Mouse (Mus musculus) midbrain, embryonic 14.5 days (tissue): ENCODE results near the gene Itsn2. TPM values are rescaled to one million over a fixed set of nuclear protein-coding genes. Genes with fewer than 3 reads are reported as not detected.
"Not testable (repeated sequence)": the region's sequence is repeated elsewhere in the genome, so short reads cannot be mapped to it uniquely, and the experiment has no call there.

Experiments
- ATAC-seq: fragments of 200-750 bp; cut with Nextera tagmentation; 2 replicates; pipeline ENCODE4 v1.8.0; 2017; ENCODE audit warnings: moderate number of reproducible peaks, moderate library complexity; ENCODE audit not compliant: low FRiP score, low TSS enrichment
- DNase-seq: peaks from one replicate; pipeline ENCODE4 v3.0.0-alpha.2; 2015
- H3K27ac ChIP-seq: fragments of 300-500 bp; sonication (generic); replicated peaks from 2 replicates; pipeline ENCODE4 v1.5.1; 2014; ENCODE audit warnings: mild to moderate bottlenecking, low read depth, low read length, moderate library complexity
- H3K27me3 ChIP-seq: fragments of 300-500 bp; sonication (generic); 2 replicates; pipeline ENCODE4 v1.6.1; 2014; ENCODE audit warnings: low read length, control low read depth, mixed read lengths; ENCODE audit not compliant: control insufficient read depth, insufficient read depth
- H3K36me3 ChIP-seq: fragments of 300-500 bp; sonication (generic); 2 replicates; pipeline ENCODE4 v1.6.1; 2014; ENCODE audit warnings: low read length, control low read depth; ENCODE audit not compliant: control insufficient read depth, insufficient read depth
- H3K4me1 ChIP-seq: fragments of 300-500 bp; sonication (generic); 2 replicates; pipeline ENCODE4 v1.6.1; 2014; ENCODE audit warnings: mild to moderate bottlenecking, antibody characterized with exemption, low read length, control low read depth; ENCODE audit not compliant: control insufficient read depth, insufficient read depth
- H3K4me2 ChIP-seq: fragments of 300-500 bp; sonication (generic); 2 replicates; pipeline ENCODE4 v1.6.1; 2014; ENCODE audit warnings: mild to moderate bottlenecking, low read length, moderate library complexity
- H3K4me3 ChIP-seq: fragments of 300-500 bp; sonication (generic); replicated peaks from 2 replicates; pipeline ENCODE4 v1.5.1; 2014; ENCODE audit warnings: low read depth, low read length
- H3K9ac ChIP-seq: fragments of 300-500 bp; sonication (generic); replicated peaks from 2 replicates; pipeline ENCODE4 v1.6.1; 2014; ENCODE audit warnings: mild to moderate bottlenecking, low read length, moderate library complexity
- H3K9me3 ChIP-seq: fragments of 300-500 bp; sonication (generic); 2 replicates; pipeline ENCODE4 v1.6.1; 2016; ENCODE audit warnings: low read length, control low read depth, mixed read lengths; ENCODE audit not compliant: control insufficient read depth
- WGBS: fragments of 180-500 bp; shearing (Covaris S2); extraction: QIAGEN DNeasy Blood & Tissue Kit; methylation state at CpG from one replicate; pipeline ENCODE4 v1.1.7; 2014; 5-methylcytosine and 5-hydroxymethylcytosine counted together
- polyA plus RNA-seq: library from polyadenylated mRNA; unstranded; fragments of >200 nt; fragmentation: Nextera tagmentation; extraction: Ambion mirVana; gene quantifications from 2 replicates; pipeline ENCODE4 v1.2.1, GENCODE M21; 2014

Gene Itsn2
- polyA plus RNA-seq, 1 experiment from 2014 or later: 21.2 TPM

- 80% methylated on average over 4 of the region's 4 CpGs for WGBS
- no peaks in the 10 kb centered on the region for H3K9me3 ChIP-seq
- no peaks in the 10 kb centered on the region for H3K36me3 ChIP-seq
- H3K4me1 ChIP-seq: no peaks in the 10 kb centered on the region
- no peak for ATAC-seq
- no peak overlapping the region for H3K4me2 ChIP-seq
- H3K4me3 ChIP-seq: no peak overlapping the region
- no peak overlapping the region for H3K9ac ChIP-seq
- no peak for DNase-seq
- H3K27me3 ChIP-seq: no peaks in the 10 kb centered on the region
- no peak overlapping the region for H3K27ac ChIP-seq
Observed at GRCm38 (mm10) chr12:4685441-4685840, 93.0 kb downstream of the Itsn2 start.

GRCm38 (mm10) chr12:4688386-4688785 is 95.9 kb downstream of the Itsn2 start:
- ATAC-seq (no peak), DNase-seq (no peak)
- WGBS: 94% methylated on average over 2 of the region's 2 CpGs
- Histone ChIP-seq H3K4me1 (no peaks in the 10 kb centered on the region), H3K4me3 (no peak overlapping the region), H3K4me2 (no peak overlapping the region), H3K9me3 (no peaks in the 10 kb centered on the region), H3K27me3 (no peaks in the 10 kb centered on the region), H3K27ac (no peak overlapping the region), H3K36me3 (no peaks in the 10 kb centered on the region), H3K9ac (no peak overlapping the region)

GRCm38 (mm10) chr12:4689341-4689740 is 96.9 kb downstream of the Itsn2 start:
- WGBS: 94% methylated on average over 14 of the region's 14 CpGs
- DNase-seq (no peak), ATAC-seq (no peak)
- Histone ChIP-seq H3K27ac (no peak overlapping the region), H3K4me2 (no peak overlapping the region), H3K4me1 (no peaks in the 10 kb centered on the region), H3K9me3 (no peaks in the 10 kb centered on the region), H3K36me3 (no peaks in the 10 kb centered on the region), H3K27me3 (no peaks in the 10 kb centered on the region), H3K9ac (no peak overlapping the region), H3K4me3 (no peak overlapping the region)

GRCm38 (mm10) chr12:4691193-4691592 is 98.8 kb downstream of the Itsn2 start:
- H3K9ac ChIP-seq: no peak overlapping the region
- 89% methylated on average over 3 of the region's 3 CpGs for WGBS
- ATAC-seq (no peak), DNase-seq (no peak)
- H3K27me3 ChIP-seq: no peaks in the 10 kb centered on the region
- H3K36me3 ChIP-seq: no peaks in the 10 kb centered on the region
- no peak overlapping the region for H3K4me2 ChIP-seq
- no peaks in the 10 kb centered on the region for H3K4me1 ChIP-seq
- H3K9me3 ChIP-seq: no peaks in the 10 kb centered on the region
- no peak overlapping the region for H3K27ac ChIP-seq
- H3K4me3 ChIP-seq: no peak overlapping the region

- Histone ChIP-seq H3K4me2 (no peak overlapping the region), H3K4me1 (no peaks in the 10 kb centered on the region), H3K4me3 (no peak overlapping the region), H3K9me3 (no peaks in the 10 kb centered on the region), H3K27me3 (no peaks in the 10 kb centered on the region), H3K27ac (no peak overlapping the region), H3K36me3 (peaks cover 10% of the 10 kb centered on the region; the same call in 1 of the 2 replicates), H3K9ac (no peak overlapping the region)
- ATAC-seq: no peak
- DNase-seq: no peak
- 86% methylated on average over 1 of the region's 1 CpGs for WGBS
Observed at GRCm38 (mm10) chr12:4694534-4694933, 102.1 kb downstream of the Itsn2 start.

GRCm38 (mm10) chr12:4705626-4706025 is 113.2 kb downstream of the Itsn2 start:
- not testable (repeated sequence) for H3K4me3 ChIP-seq, H3K4me1 ChIP-seq, H3K9me3 ChIP-seq, H3K27ac ChIP-seq, H3K9ac ChIP-seq, DNase-seq, H3K4me2 ChIP-seq, H3K27me3 ChIP-seq, ATAC-seq
- H3K36me3 ChIP-seq: peaks cover 21% of the 10 kb centered on the region
- 72% methylated on average over 6 of the region's 6 CpGs for WGBS

- Histone ChIP-seq H3K36me3 (peaks cover 21% of the 10 kb centered on the region), H3K27ac (no peak overlapping the region), H3K4me2 (no peak overlapping the region), H3K9me3 (no peaks in the 10 kb centered on the region), H3K4me1 (no peaks in the 10 kb centered on the region), H3K27me3 (no peaks in the 10 kb centered on the region), H3K4me3 (no peak overlapping the region), H3K9ac (no peak overlapping the region)
- no peak for DNase-seq
- WGBS: 90% methylated on average over 5 of the region's 5 CpGs
- ATAC-seq: no peak
Observed at GRCm38 (mm10) chr12:4706175-4706574, 113.7 kb downstream of the Itsn2 start.

- H3K4me1 ChIP-seq: no peaks in the 10 kb centered on the region
- no peak overlapping the region for H3K9ac ChIP-seq
- 89% methylated on average over 10 of the region's 10 CpGs for WGBS
- H3K9me3 ChIP-seq: no peaks in the 10 kb centered on the region
- H3K4me2 ChIP-seq: no peak overlapping the region
- no peak overlapping the region for H3K4me3 ChIP-seq
- H3K27ac ChIP-seq: no peak overlapping the region
- DNase-seq: no peak
- H3K27me3 ChIP-seq: no peaks in the 10 kb centered on the region
- H3K36me3 ChIP-seq: peaks cover 21% of the 10 kb centered on the region
- ATAC-seq: no peak
Observed at GRCm38 (mm10) chr12:4706901-4707300, 114.5 kb downstream of the Itsn2 start.

GRCm38 (mm10) chr12:4707488-4708017 is 115.1 kb downstream of the Itsn2 start:
- no peak for ATAC-seq
- H3K4me2 ChIP-seq: no peak overlapping the region
- H3K27me3 ChIP-seq: no peaks in the 10 kb centered on the region
- no peak for DNase-seq
- H3K4me3 ChIP-seq: no peak overlapping the region
- no peaks in the 10 kb centered on the region for H3K4me1 ChIP-seq
- peaks cover 25% of the 10 kb centered on the region for H3K36me3 ChIP-seq
- no peak overlapping the region for H3K27ac ChIP-seq
- no peaks in the 10 kb centered on the region for H3K9me3 ChIP-seq
- WGBS: 92% methylated on average over 14 of the region's 14 CpGs
- H3K9ac ChIP-seq: no peak overlapping the region
